Mouse (Mus musculus): ENCODE measurements around the gene Serpinb2. TPM values are rescaled to one million over a fixed set of nuclear protein-coding genes. Genes with fewer than 3 reads are reported as not detected.

Serpinb2 gene
- 0.64 and 1.3 TPM in 2 replicates for polyA plus RNA-seq (2012; rRNA removed)

DNA sequence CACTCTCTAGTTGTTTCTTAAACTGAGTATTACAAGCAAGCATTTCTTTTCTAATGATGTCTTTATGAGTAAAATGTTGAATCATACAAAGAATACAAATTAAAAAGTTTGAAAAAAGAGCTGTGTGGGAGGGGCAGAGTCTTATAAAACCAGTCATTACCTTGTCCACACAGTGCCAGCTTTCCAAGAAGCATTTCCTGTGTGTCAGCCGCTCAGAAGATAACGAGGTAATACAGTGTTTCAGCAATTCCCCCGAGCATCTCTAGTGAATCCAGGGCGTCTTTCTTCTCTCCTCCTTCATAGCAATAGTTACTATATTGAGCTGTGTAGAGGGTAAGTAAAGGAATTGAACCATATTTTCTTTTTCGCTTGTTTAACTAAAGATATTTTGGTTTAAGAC is at the start of gene Serpinb2:
TSS of gene Serpinb2 (plus strand) at position 172 of the 400 bp plus-strand sequence.
- H3K27ac ChIP-seq (ENCODE audit: insufficient read depth, low read length) = no peak within 1 kb of the TSS
- H3K4me3 ChIP-seq (ENCODE audit: extremely low read depth, insufficient read depth, insufficient read length) = no peak within 1 kb of the TSS
- WGBS = 78% methylated on average over 5 of the region's 5 CpGs
- H3K4me1 ChIP-seq (ENCODE audit: control insufficient read depth, insufficient read depth, insufficient read length) = no peaks in the 10 kb centered on the region
- H3K36me3 ChIP-seq (ENCODE audit: control insufficient read depth, insufficient read depth, low read length) = no peaks in the 10 kb centered on the region
- H3K27me3 ChIP-seq (ENCODE audit: control insufficient read depth, insufficient read depth, low read length) = no peaks in the 10 kb centered on the region
- DNase-seq (ENCODE audit: low read depth in 1 of 2, low spot score in 2 of 2) = no peak
- TF ChIP-seq CTCF (IDR thresholded peaks at IDR 0.05; ENCODE audit: extremely low read depth, insufficient read depth, insufficient read length, insufficient replicate concordance) = no peak
- TF ChIP-seq POLR2A (IDR thresholded peaks at IDR 0.05; ENCODE audit: low read depth, low read length) = no peak

DNA sequence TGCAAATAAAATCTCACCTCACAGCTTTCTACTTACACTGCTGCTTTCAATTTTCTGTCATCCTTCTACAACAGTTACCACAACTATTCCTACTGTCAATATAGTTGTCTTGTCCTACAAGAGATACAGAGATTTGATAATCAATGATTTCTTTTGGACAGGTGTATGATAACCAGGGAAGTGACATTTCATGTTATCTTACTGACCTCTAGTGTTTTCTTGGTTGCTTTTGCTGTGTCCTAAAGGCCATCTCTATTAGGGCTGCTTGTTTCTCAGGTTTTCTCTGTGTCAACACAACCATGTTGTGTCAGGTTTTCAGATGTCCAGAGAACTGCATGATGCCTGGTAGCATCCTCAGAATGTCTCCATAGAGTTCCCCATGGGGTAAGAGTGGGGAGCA is 31.3 kb upstream of the Serpinb2 start:
- no peak overlapping the region for H3K4me3 ChIP-seq (ENCODE audit: extremely low read depth, insufficient read depth, insufficient read length)
- no peak overlapping the region for H3K27ac ChIP-seq (ENCODE audit: insufficient read depth, low read length)
- no peak for TF ChIP-seq CTCF (IDR thresholded peaks at IDR 0.05; ENCODE audit: extremely low read depth, insufficient read depth, insufficient read length, insufficient replicate concordance)
- TF ChIP-seq POLR2A (IDR thresholded peaks at IDR 0.05; ENCODE audit: low read depth, low read length) = no peak
- H3K27me3 ChIP-seq (ENCODE audit: control insufficient read depth, insufficient read depth, low read length) = no peaks in the 10 kb centered on the region
- no peaks in the 10 kb centered on the region for H3K4me1 ChIP-seq (ENCODE audit: control insufficient read depth, insufficient read depth, insufficient read length)
- no peaks in the 10 kb centered on the region for H3K36me3 ChIP-seq (ENCODE audit: control insufficient read depth, insufficient read depth, low read length)
- DNase-seq (ENCODE audit: low read depth in 1 of 2, low spot score in 2 of 2) = no peak

DNA sequence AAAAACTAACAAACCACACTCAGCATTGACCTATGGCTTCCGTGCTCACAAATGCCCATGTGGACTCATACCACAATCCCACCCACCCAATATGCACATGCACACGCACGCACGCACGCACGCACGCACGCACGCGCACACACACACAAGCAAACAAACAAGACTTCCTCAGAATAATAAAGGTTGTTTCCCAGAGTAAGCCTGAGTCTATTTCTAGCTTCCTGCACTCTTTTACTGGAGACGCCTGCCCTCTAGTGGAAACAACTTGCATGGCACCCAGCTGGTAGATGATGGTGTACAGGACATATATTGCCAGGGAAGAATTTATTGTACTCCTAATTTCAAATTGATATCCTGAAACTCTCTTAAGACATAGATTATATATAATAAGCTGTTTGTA is 29.8 kb upstream of the Serpinb2 start:
- no peak overlapping the region for H3K4me3 ChIP-seq (ENCODE audit: extremely low read depth, insufficient read depth, insufficient read length)
- DNase-seq (ENCODE audit: low read depth in 1 of 2, low spot score in 2 of 2) = peak; percentile 49 to 69
- H3K27me3 ChIP-seq (ENCODE audit: control insufficient read depth, insufficient read depth, low read length) = no peaks in the 10 kb centered on the region
- WGBS = 13% methylated on average over 11 of the region's 11 CpGs
- no peaks in the 10 kb centered on the region for H3K36me3 ChIP-seq (ENCODE audit: control insufficient read depth, insufficient read depth, low read length)
- no peak overlapping the region for H3K27ac ChIP-seq (ENCODE audit: insufficient read depth, low read length)
- no peak for TF ChIP-seq POLR2A (IDR thresholded peaks at IDR 0.05; ENCODE audit: low read depth, low read length)
- TF ChIP-seq CTCF (IDR thresholded peaks at IDR 0.05; ENCODE audit: extremely low read depth, insufficient read depth, insufficient read length, insufficient replicate concordance) = peak; percentile 52; the same call in 1 of the 2 replicates
- no peaks in the 10 kb centered on the region for H3K4me1 ChIP-seq (ENCODE audit: control insufficient read depth, insufficient read depth, insufficient read length)

DNA sequence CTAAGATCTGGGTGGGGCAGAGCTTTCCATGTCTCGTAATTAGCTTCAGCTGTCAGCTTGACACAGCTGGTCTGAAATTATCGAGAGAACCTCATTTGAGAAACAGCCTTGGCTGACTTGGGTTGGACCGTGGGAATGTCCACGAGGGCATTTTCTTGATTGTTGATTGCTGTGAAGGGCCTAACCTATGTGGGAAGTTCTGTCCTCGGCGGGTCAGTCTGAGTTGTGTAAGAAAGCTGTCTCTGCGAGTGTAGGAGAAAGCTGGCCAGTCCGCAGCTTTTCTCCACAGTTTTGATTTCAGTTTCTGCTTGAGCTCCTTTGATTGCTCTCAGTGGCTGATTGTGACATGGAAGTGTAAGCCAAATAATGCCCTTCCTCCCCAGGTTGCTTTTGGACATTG is 21.6 kb upstream of the Serpinb2 start:
- Histone ChIP-seq H3K27ac (ENCODE audit: insufficient read depth, low read length) (no peak overlapping the region), H3K4me1 (ENCODE audit: control insufficient read depth, insufficient read depth, insufficient read length) (no peaks in the 10 kb centered on the region), H3K36me3 (ENCODE audit: control insufficient read depth, insufficient read depth, low read length) (no peaks in the 10 kb centered on the region), H3K27me3 (ENCODE audit: control insufficient read depth, insufficient read depth, low read length) (no peaks in the 10 kb centered on the region), H3K4me3 (ENCODE audit: extremely low read depth, insufficient read depth, insufficient read length) (no peak overlapping the region)
- no peak for DNase-seq (ENCODE audit: low read depth in 1 of 2, low spot score in 2 of 2)
- TF ChIP-seq POLR2A (IDR thresholded peaks at IDR 0.05; ENCODE audit: low read depth, low read length) = no peak
- no peak for TF ChIP-seq CTCF (IDR thresholded peaks at IDR 0.05; ENCODE audit: extremely low read depth, insufficient read depth, insufficient read length, insufficient replicate concordance)
- 76% methylated on average over 8 of the region's 8 CpGs for WGBS

DNA sequence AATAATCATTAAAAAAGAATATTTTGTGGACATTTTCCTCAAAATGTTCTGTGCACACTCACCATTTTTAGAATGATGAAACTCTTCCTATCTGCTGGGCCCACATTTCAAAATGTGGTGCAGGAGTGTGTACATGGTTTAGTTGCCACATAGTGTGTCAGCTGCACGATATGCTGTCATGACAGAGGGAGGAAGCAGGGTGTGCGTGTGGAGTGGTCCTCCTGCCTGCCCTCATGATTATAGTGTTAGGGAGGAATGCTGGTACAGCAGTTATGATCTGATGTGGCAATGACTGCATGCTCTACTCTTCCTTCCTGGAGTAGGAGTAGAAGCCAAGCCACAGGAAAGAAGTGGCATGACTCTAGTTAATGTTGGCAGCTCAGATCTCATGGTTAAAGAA is 14.4 kb upstream of the Serpinb2 start:
- no peak for DNase-seq (ENCODE audit: low read depth in 1 of 2, low spot score in 2 of 2)
- 13% methylated on average over 2 of the region's 2 CpGs for WGBS
- Histone ChIP-seq H3K27me3 (ENCODE audit: control insufficient read depth, insufficient read depth, low read length) (no peaks in the 10 kb centered on the region), H3K27ac (ENCODE audit: insufficient read depth, low read length) (no peak overlapping the region), H3K36me3 (ENCODE audit: control insufficient read depth, insufficient read depth, low read length) (no peaks in the 10 kb centered on the region), H3K4me1 (ENCODE audit: control insufficient read depth, insufficient read depth, insufficient read length) (no peaks in the 10 kb centered on the region), H3K4me3 (ENCODE audit: extremely low read depth, insufficient read depth, insufficient read length) (no peak overlapping the region)
- TF ChIP-seq CTCF (IDR thresholded peaks at IDR 0.05; ENCODE audit: extremely low read depth, insufficient read depth, insufficient read length, insufficient replicate concordance) = no peak
- TF ChIP-seq POLR2A (IDR thresholded peaks at IDR 0.05; ENCODE audit: low read depth, low read length) = no peak

DNA sequence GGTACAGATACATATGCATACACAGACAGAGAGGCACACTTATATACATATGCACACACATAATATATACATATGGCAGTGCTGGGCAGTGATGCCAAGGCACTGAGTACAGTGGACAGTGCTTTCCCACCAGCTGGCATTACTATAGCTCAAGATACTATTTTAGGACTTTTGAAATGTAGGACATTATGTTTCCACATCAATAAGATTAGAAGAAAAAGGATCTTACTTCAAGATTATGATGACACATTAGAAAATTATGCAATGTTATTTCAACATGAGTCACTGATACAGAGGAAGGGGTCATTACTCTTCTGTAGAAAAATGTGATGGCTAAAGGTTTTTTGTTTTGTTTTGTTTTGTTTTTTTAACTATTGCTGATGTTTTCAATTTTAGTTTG is 9.2 kb upstream of the Serpinb2 start:
- Histone ChIP-seq H3K27me3 (ENCODE audit: control insufficient read depth, insufficient read depth, low read length) (no peaks in the 10 kb centered on the region), H3K36me3 (ENCODE audit: control insufficient read depth, insufficient read depth, low read length) (no peaks in the 10 kb centered on the region), H3K4me1 (ENCODE audit: control insufficient read depth, insufficient read depth, insufficient read length) (no peaks in the 10 kb centered on the region), H3K4me3 (ENCODE audit: extremely low read depth, insufficient read depth, insufficient read length) (no peak overlapping the region), H3K27ac (ENCODE audit: insufficient read depth, low read length) (no peak overlapping the region)
- no peak for DNase-seq (ENCODE audit: low read depth in 1 of 2, low spot score in 2 of 2)
- TF ChIP-seq CTCF (IDR thresholded peaks at IDR 0.05; ENCODE audit: extremely low read depth, insufficient read depth, insufficient read length, insufficient replicate concordance) = no peak

DNA sequence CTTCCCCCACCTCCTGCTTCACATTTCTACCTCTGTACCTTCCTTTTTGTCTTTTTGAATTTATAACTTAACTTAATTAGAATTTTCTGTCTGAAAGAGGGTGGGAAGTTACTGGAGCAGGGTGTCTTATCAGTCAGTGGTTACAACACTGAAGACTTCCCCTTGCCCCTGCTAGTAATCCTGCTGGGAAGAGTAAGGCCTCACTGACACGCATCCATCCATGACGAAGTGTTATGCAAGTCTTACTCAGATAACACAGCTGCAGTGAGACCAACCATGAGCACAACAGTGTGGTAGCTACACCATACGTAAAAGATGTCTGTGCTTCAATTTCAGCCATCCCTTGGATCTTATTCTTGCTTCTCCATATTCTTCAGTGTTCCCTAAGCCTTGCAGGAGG is 7.9 kb upstream of the Serpinb2 start:
- 81% methylated on average over 3 of the region's 3 CpGs for WGBS
- TF ChIP-seq CTCF (IDR thresholded peaks at IDR 0.05; ENCODE audit: extremely low read depth, insufficient read depth, insufficient read length, insufficient replicate concordance) = no peak
- no peak for DNase-seq (ENCODE audit: low read depth in 1 of 2, low spot score in 2 of 2)
- H3K27ac ChIP-seq (ENCODE audit: insufficient read depth, low read length) = no peak overlapping the region
- H3K4me3 ChIP-seq (ENCODE audit: extremely low read depth, insufficient read depth, insufficient read length) = no peak overlapping the region
- H3K4me1 ChIP-seq (ENCODE audit: control insufficient read depth, insufficient read depth, insufficient read length) = no peaks in the 10 kb centered on the region
- H3K27me3 ChIP-seq (ENCODE audit: control insufficient read depth, insufficient read depth, low read length) = no peaks in the 10 kb centered on the region
- H3K36me3 ChIP-seq (ENCODE audit: control insufficient read depth, insufficient read depth, low read length) = no peaks in the 10 kb centered on the region
